Mouse (Mus musculus): Measurements from ENCODE around the gene Ggn. TPM values are rescaled to one million over a fixed set of nuclear protein-coding genes. Genes with fewer than 3 reads are reported as not detected.
"Not testable (repeated sequence)": the region's sequence is repeated elsewhere in the genome, so short reads cannot be mapped to it uniquely, and the experiment has no call there.

Gene Ggn
- polyA plus RNA-seq, 1 experiment from 2014 or later: 0.60 TPM

GRCm38 (mm10) chr7:29194230-29194629, 24.2 kb downstream of the Ggn start:
- 89% methylated on average over 1 of the region's 1 CpGs for WGBS
- not testable (repeated sequence) for DNase-seq (ENCODE audit: low spot score, missing footprints); H3K27ac ChIP-seq (ENCODE audit: low read depth, low read length)

GRCm38 (mm10) chr7:29202577-29202976, 32.6 kb downstream of the Ggn start:
- WGBS: 83% methylated on average over 6 of the region's 6 CpGs
- ATAC-seq (ENCODE audit: low FRiP score) (no peak), DNase-seq (ENCODE audit: low spot score, missing footprints) (no peak)
- Histone ChIP-seq H3K9ac (ENCODE audit: low read length) (no peak overlapping the region), H3K27me3 (ENCODE audit: control insufficient read depth, insufficient read depth, low read length) (no peaks in the 10 kb centered on the region), H3K27ac (ENCODE audit: low read depth, low read length) (no peak overlapping the region), H3K4me1 (ENCODE audit: control insufficient read depth, insufficient read depth, low read length) (no peaks in the 10 kb centered on the region), H3K9me3 (ENCODE audit: control insufficient read depth, low read length) (no peaks in the 10 kb centered on the region), H3K4me2 (no peak overlapping the region), H3K36me3 (ENCODE audit: control insufficient read depth, insufficient read depth, low read length) (no peaks in the 10 kb centered on the region), H3K4me3 (ENCODE audit: low read depth, low read length) (no peak overlapping the region)

More at GRCm38 (mm10) chr7:29194230-29194629, 24.2 kb downstream of the Ggn start:
- H3K36me3 ChIP-seq (ENCODE audit: control insufficient read depth, insufficient read depth, low read length); ATAC-seq (ENCODE audit: low FRiP score); H3K9ac ChIP-seq (ENCODE audit: low read length); H3K4me3 ChIP-seq (ENCODE audit: low read depth, low read length); H3K4me1 ChIP-seq (ENCODE audit: control insufficient read depth, insufficient read depth, low read length); H3K4me2 ChIP-seq; H3K9me3 ChIP-seq (ENCODE audit: control insufficient read depth, low read length); H3K27me3 ChIP-seq (ENCODE audit: control insufficient read depth, insufficient read depth, low read length): not testable (repeated sequence)

- H3K4me1 ChIP-seq (ENCODE audit: control insufficient read depth, insufficient read depth, low read length); DNase-seq (ENCODE audit: low spot score, missing footprints); H3K27ac ChIP-seq (ENCODE audit: low read depth, low read length); H3K9me3 ChIP-seq (ENCODE audit: control insufficient read depth, low read length); H3K4me2 ChIP-seq; H3K9ac ChIP-seq (ENCODE audit: low read length); ATAC-seq (ENCODE audit: low FRiP score); H3K4me3 ChIP-seq (ENCODE audit: low read depth, low read length); H3K36me3 ChIP-seq (ENCODE audit: control insufficient read depth, insufficient read depth, low read length): not testable (repeated sequence)
- peaks cover 12% of the 10 kb centered on the region for H3K27me3 ChIP-seq (ENCODE audit: control insufficient read depth, insufficient read depth, low read length)
- 28% methylated on average over 15 of the region's 15 CpGs for WGBS
Measured at GRCm38 (mm10) chr7:29211013-29211412, 41.0 kb downstream of the Ggn start.

- no peaks in the 10 kb centered on the region for H3K4me1 ChIP-seq (ENCODE audit: control insufficient read depth, insufficient read depth, low read length)
- peak; percentile 96 for DNase-seq (ENCODE audit: low spot score, missing footprints)
- H3K4me3 ChIP-seq (ENCODE audit: low read depth, low read length): peak overlapping the region; percentile 19; the same call in 1 of the 2 replicates
- no peak overlapping the region for H3K27ac ChIP-seq (ENCODE audit: low read depth, low read length)
- H3K4me2 ChIP-seq: peak overlapping the region; percentile 34
- H3K36me3 ChIP-seq (ENCODE audit: control insufficient read depth, insufficient read depth, low read length): no peaks in the 10 kb centered on the region
- H3K27me3 ChIP-seq (ENCODE audit: control insufficient read depth, insufficient read depth, low read length): peaks cover 12% of the 10 kb centered on the region
- H3K9me3 ChIP-seq (ENCODE audit: control insufficient read depth, low read length): no peaks in the 10 kb centered on the region
- WGBS: 5% methylated on average over 34 of the region's 34 CpGs
- peak; percentile 65 for ATAC-seq (ENCODE audit: low FRiP score)
- H3K9ac ChIP-seq (ENCODE audit: low read length): no peak overlapping the region
Measured at GRCm38 (mm10) chr7:29211415-29212198, 41.6 kb downstream of the Ggn start.

GRCm38 (mm10) chr7:29212199-29212765, 42.3 kb downstream of the Ggn start:
- ATAC-seq (ENCODE audit: low FRiP score) (no peak), DNase-seq (ENCODE audit: low spot score, missing footprints) (peak; percentile 89)
- no peak overlapping the region for H3K4me3 ChIP-seq (ENCODE audit: low read depth, low read length)
- no peak overlapping the region for H3K4me2 ChIP-seq
- no peaks in the 10 kb centered on the region for H3K4me1 ChIP-seq (ENCODE audit: control insufficient read depth, insufficient read depth, low read length)
- H3K9ac ChIP-seq (ENCODE audit: low read length): no peak overlapping the region
- 10% methylated on average over 26 of the region's 26 CpGs for WGBS
- peaks cover 12% of the 10 kb centered on the region for H3K27me3 ChIP-seq (ENCODE audit: control insufficient read depth, insufficient read depth, low read length)
- H3K27ac ChIP-seq (ENCODE audit: low read depth, low read length): no peak overlapping the region
- no peaks in the 10 kb centered on the region for H3K36me3 ChIP-seq (ENCODE audit: control insufficient read depth, insufficient read depth, low read length)
- H3K9me3 ChIP-seq (ENCODE audit: control insufficient read depth, low read length): no peaks in the 10 kb centered on the region

DNA sequence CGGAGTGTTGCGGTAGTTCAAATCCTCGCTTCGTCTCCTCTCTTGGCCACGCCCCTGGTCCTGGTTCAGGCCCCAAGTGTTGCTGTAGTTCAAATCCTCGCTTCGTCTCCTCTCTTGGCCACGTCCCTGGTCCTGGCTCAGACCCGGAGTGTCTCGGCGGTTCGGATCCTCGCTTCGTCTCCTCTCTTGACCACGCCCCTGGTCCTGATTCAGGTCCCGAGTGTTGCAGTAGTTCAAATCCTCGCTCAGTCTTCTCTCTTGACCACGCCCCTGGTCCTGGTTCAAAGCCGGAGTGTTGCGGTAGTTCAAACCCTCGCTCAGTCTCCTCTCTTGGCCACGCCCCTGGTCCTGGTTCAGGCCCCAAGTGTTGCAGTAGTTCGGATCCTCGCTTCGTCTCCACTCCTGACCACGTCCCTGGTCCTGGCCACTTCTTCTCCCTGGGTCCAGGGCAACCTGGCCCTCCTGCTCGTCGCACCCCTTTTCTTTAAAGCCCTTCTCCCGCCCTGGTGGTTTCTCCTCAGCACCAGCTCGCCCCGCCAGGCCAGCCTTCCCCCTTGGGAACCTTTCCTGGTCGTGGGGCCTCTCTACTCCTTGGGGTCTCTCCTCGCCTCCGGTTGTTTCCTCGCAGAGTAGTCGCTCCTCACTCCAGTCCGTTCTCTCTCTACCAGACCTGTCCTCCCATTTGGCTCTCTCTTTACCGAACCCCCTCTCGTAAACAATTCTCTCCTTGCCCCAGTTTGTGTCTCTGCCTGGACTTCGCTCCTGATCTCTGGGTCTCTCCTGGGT, 43.0 kb downstream of the Ggn start:
- Histone ChIP-seq H3K27me3 (ENCODE audit: control insufficient read depth, insufficient read depth, low read length) (peaks cover 12% of the 10 kb centered on the region), H3K4me2 (peak overlapping the region; percentile 37)
- WGBS: 15% methylated on average over 40 of the region's 40 CpGs
- ATAC-seq (ENCODE audit: low FRiP score): peak; percentile 12
- not testable (repeated sequence) for H3K9me3 ChIP-seq (ENCODE audit: control insufficient read depth, low read length); H3K27ac ChIP-seq (ENCODE audit: low read depth, low read length); H3K36me3 ChIP-seq (ENCODE audit: control insufficient read depth, insufficient read depth, low read length); H3K9ac ChIP-seq (ENCODE audit: low read length); H3K4me3 ChIP-seq (ENCODE audit: low read depth, low read length); H3K4me1 ChIP-seq (ENCODE audit: control insufficient read depth, insufficient read depth, low read length)
- DNase-seq (ENCODE audit: low spot score, missing footprints): peak; percentile 84

DNA sequence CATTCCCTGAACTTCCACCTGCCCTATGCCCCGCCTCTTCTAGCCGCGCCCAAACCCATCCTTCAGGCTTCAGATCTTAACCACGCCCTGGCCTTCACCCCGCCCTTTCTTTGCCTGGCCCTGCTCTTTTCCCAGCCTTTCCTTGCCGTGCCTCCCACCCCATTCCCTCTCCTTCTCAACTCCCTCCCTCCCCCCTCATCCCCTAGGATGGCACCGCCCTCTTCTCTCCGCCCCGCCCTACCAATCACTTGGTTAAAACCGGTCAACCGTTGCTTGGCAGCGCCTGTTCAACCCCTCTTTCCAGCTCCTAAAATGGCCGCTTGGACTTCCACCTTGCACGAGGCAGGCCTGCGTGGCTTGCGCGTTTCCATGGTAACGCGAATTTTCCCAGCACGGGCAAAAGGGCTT, 43.7 kb downstream of the Ggn start, which contains the start of gene Catsperg1:
Gene Catsperg1, minus strand, starts transcription at position 361 of the 408 bp plus-strand sequence.
- Histone ChIP-seq H3K9ac (ENCODE audit: low read length) (no peak within 1 kb of the TSS), H3K36me3 (ENCODE audit: control insufficient read depth, insufficient read depth, low read length) (no peaks in the 10 kb centered on the region), H3K27me3 (ENCODE audit: control insufficient read depth, insufficient read depth, low read length) (peaks cover 12% of the 10 kb centered on the region), H3K4me3 (ENCODE audit: low read depth, low read length) (peak within 1 kb of the TSS; percentile 14; the same call in 1 of the 2 replicates), H3K27ac (ENCODE audit: low read depth, low read length) (no peak within 1 kb of the TSS), H3K4me2 (peak within 1 kb of the TSS; percentile 37), H3K4me1 (ENCODE audit: control insufficient read depth, insufficient read depth, low read length) (no peaks in the 10 kb centered on the region), H3K9me3 (ENCODE audit: control insufficient read depth, low read length) (no peaks in the 10 kb centered on the region)
- DNase-seq (ENCODE audit: low spot score, missing footprints): peak; percentile 97
- WGBS: 3% methylated on average over 20 of the region's 20 CpGs
- peak; percentile 86 for ATAC-seq (ENCODE audit: low FRiP score)

- H3K9ac ChIP-seq (ENCODE audit: low read length): no peak overlapping the region
- no peak overlapping the region for H3K4me3 ChIP-seq (ENCODE audit: low read depth, low read length)
- 65% methylated on average over 2 of the region's 2 CpGs for WGBS
- ATAC-seq (ENCODE audit: low FRiP score): no peak
- peaks cover 3% of the 10 kb centered on the region; the same call in 1 of the 2 replicates for H3K9me3 ChIP-seq (ENCODE audit: control insufficient read depth, low read length)
- peak; percentile 86 for DNase-seq (ENCODE audit: low spot score, missing footprints)
- H3K4me2 ChIP-seq: no peak overlapping the region
- H3K27me3 ChIP-seq (ENCODE audit: control insufficient read depth, insufficient read depth, low read length): peaks cover 12% of the 10 kb centered on the region
- H3K27ac ChIP-seq (ENCODE audit: low read depth, low read length): no peak overlapping the region
- no peaks in the 10 kb centered on the region for H3K36me3 ChIP-seq (ENCODE audit: control insufficient read depth, insufficient read depth, low read length)
- no peaks in the 10 kb centered on the region for H3K4me1 ChIP-seq (ENCODE audit: control insufficient read depth, insufficient read depth, low read length)
Measured at GRCm38 (mm10) chr7:29214236-29214635, 44.2 kb downstream of the Ggn start.

Data from midbrain, embryonic 11.5 days (tissue).